Mouse (Mus musculus) forebrain, embryonic 13.5 days (tissue): ENCODE measurements at regions not wholly inside any gene's neighbourhood (a gene's known extent, or its start where the extent isn't known, plus 50 kb on each side); places are given as distances from the start of the nearest gene placed in this dataset.

ENCODE experiments used
- ATAC-seq: fragments of 200-750 bp; cut with Nextera tagmentation; 2 replicates; pipeline ENCODE4 v1.8.0; 2017
- H3K27ac ChIP-seq: fragments of 300-500 bp; sonication (generic); 2 replicates; pipeline ENCODE4 v1.5.1; 2015; ENCODE audit warnings: inconsistent platforms, mild to moderate bottlenecking, moderate library complexity
- H3K27me3 ChIP-seq: fragments of 300-500 bp; sonication (generic); 2 replicates; pipeline ENCODE4 v1.6.1; 2015; ENCODE audit warnings: mild to moderate bottlenecking, inconsistent platforms
- H3K36me3 ChIP-seq: fragments of 300-500 bp; sonication (generic); 2 replicates; pipeline ENCODE4 v1.6.1; 2015; ENCODE audit warnings: mild to moderate bottlenecking, inconsistent platforms; ENCODE audit not compliant: poor library complexity, severe bottlenecking
- H3K4me1 ChIP-seq: fragments of 300-500 bp; sonication (generic); 2 replicates; pipeline ENCODE4 v1.6.1; 2015; ENCODE audit warnings: inconsistent platforms
- H3K4me2 ChIP-seq: fragments of 300-500 bp; sonication (generic); 2 replicates; pipeline ENCODE4 v1.6.1; 2015; ENCODE audit warnings: inconsistent platforms, mild to moderate bottlenecking, moderate library complexity
- H3K4me3 ChIP-seq: fragments of 300-500 bp; sonication (generic); 2 replicates; pipeline ENCODE4 v1.5.1; 2015; ENCODE audit warnings: mild to moderate bottlenecking, inconsistent platforms
- H3K9ac ChIP-seq: fragments of 300-500 bp; sonication (generic); 2 replicates; pipeline ENCODE4 v1.6.1; 2015; ENCODE audit warnings: mild to moderate bottlenecking, inconsistent platforms
- H3K9me3 ChIP-seq: fragments of 300-500 bp; sonication (generic); replicated peaks from 2 replicates; pipeline ENCODE4 v1.6.1; 2016; ENCODE audit warnings: inconsistent platforms
- WGBS: fragments of 180-500 bp; shearing (Covaris S2); methylation state at CpG from one replicate; pipeline ENCODE4 v1.1.7; 2015; 5-methylcytosine and 5-hydroxymethylcytosine counted together

- H3K9me3 ChIP-seq: no peaks in the 10 kb centered on the region
- H3K4me2 ChIP-seq: no peak overlapping the region
- ATAC-seq: no peak
- 88% methylated on average over 6 of the region's 6 CpGs for WGBS
- no peak overlapping the region for H3K9ac ChIP-seq
- H3K36me3 ChIP-seq: no peaks in the 10 kb centered on the region
- no peak overlapping the region for H3K27ac ChIP-seq
- H3K4me1 ChIP-seq: peaks cover 4% of the 10 kb centered on the region; the same call in 1 of the 2 replicates
- H3K4me3 ChIP-seq: no peak overlapping the region
- no peaks in the 10 kb centered on the region for H3K27me3 ChIP-seq
These were observed 300.6 kb upstream of the Nrp1 start for GRCm38 (mm10) chr8:128057845-128058244.

DNA sequence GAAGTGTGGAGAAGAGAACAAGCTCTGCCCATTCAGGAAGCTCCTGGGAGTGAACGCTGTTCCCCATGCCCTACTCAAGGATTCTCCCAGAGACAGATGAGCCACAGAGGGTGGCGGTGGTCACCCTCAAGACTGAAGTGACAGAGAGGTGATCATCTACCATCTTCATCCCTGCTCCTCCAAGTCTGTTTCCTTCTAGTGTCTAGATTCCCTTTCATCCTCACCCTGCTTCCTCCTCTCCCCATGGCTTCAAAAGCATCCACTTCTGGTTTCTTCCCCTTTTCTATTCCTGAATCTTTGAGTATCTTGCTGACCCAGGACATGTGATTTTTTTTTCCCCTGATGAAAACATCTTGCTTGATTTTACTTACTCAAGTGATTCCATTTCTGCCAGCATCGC lies 298.6 kb upstream of the Nrp1 start:
- H3K4me1 ChIP-seq: peaks cover under 1% of the 10 kb centered on the region; the same call in 1 of the 2 replicates
- H3K9me3 ChIP-seq: no peaks in the 10 kb centered on the region
- no peak overlapping the region for H3K9ac ChIP-seq
- no peaks in the 10 kb centered on the region for H3K36me3 ChIP-seq
- H3K4me2 ChIP-seq: no peak overlapping the region
- no peak overlapping the region for H3K27ac ChIP-seq
- no peak for ATAC-seq
- 95% methylated on average over 3 of the region's 3 CpGs for WGBS
- no peak overlapping the region for H3K4me3 ChIP-seq
- H3K27me3 ChIP-seq: no peaks in the 10 kb centered on the region

DNA sequence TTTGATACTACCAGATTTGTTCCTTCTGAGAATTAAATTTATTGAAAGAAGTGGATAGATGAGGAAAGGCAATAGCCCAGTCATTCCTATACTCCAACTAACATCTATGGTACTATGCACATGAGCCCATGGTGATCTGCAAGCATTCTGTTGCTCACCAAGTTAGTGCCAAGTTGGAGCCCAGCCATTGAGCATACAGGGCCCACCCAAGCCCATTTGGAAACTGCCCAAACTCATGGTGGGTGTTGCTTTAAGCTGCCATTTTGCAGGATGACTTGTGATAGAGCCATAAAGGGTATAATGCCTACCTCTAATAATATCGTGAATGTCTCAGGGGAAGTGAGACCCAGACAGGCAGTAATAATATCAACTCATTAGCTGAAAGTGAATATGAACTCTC lies 294.2 kb upstream of the Nrp1 start:
- H3K4me2 ChIP-seq: no peak overlapping the region
- no peaks in the 10 kb centered on the region for H3K36me3 ChIP-seq
- no peak overlapping the region for H3K9ac ChIP-seq
- no peak for ATAC-seq
- 86% methylated on average over 1 of the region's 1 CpGs for WGBS
- no peaks in the 10 kb centered on the region for H3K27me3 ChIP-seq
- no peaks in the 10 kb centered on the region for H3K9me3 ChIP-seq
- H3K4me3 ChIP-seq: no peak overlapping the region
- peaks cover 9% of the 10 kb centered on the region; the same call in 1 of the 2 replicates for H3K4me1 ChIP-seq
- H3K27ac ChIP-seq: no peak overlapping the region

- Histone ChIP-seq H3K4me1 (peaks cover 9% of the 10 kb centered on the region; the same call in 1 of the 2 replicates), H3K4me2 (no peak overlapping the region), H3K4me3 (no peak overlapping the region), H3K27ac (no peak overlapping the region), H3K36me3 (no peaks in the 10 kb centered on the region), H3K9me3 (no peaks in the 10 kb centered on the region), H3K27me3 (no peaks in the 10 kb centered on the region), H3K9ac (no peak overlapping the region)
- ATAC-seq: no peak
- WGBS: 84% methylated on average over 2 of the region's 2 CpGs
These were observed 293.3 kb upstream of the Nrp1 start for GRCm38 (mm10) chr8:128065127-128065526.

- H3K4me1 ChIP-seq: peaks cover 9% of the 10 kb centered on the region; the same call in 1 of the 2 replicates
- no peak overlapping the region for H3K4me3 ChIP-seq
- no peak for ATAC-seq
- WGBS: 71% methylated on average over 7 of the region's 7 CpGs
- no peaks in the 10 kb centered on the region for H3K36me3 ChIP-seq
- H3K27me3 ChIP-seq: no peaks in the 10 kb centered on the region
- H3K9me3 ChIP-seq: no peaks in the 10 kb centered on the region
- no peak overlapping the region for H3K4me2 ChIP-seq
- no peak overlapping the region for H3K9ac ChIP-seq
- no peak overlapping the region for H3K27ac ChIP-seq
These were observed 292.3 kb upstream of the Nrp1 start for GRCm38 (mm10) chr8:128065964-128066680.

DNA sequence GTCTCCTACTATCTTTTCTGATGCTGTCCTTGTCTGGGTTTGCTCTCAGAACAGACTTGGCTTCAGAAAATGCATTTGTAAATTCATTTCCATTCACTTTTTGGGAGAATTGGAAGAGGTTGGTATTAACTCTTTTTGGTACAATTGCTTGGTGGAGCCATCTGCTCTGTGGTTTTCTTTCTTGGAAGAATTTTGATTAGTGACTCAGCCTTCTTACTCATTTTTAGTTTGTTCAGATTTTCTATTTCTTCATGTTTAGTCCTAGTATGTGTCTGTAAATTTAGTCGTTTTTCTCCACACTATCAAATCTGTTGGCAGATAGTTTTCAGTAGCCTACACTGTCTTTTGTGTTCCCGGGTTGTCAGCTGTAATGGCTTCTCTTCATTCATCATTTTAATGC lies 288.7 kb upstream of the Nrp1 start:
- no peak overlapping the region for H3K4me3 ChIP-seq
- no peaks in the 10 kb centered on the region for H3K27me3 ChIP-seq
- ATAC-seq: no peak
- H3K4me2 ChIP-seq: no peak overlapping the region
- H3K4me1 ChIP-seq: peaks cover 9% of the 10 kb centered on the region; the same call in 1 of the 2 replicates
- no peak overlapping the region for H3K9ac ChIP-seq
- H3K27ac ChIP-seq: no peak overlapping the region
- H3K36me3 ChIP-seq: no peaks in the 10 kb centered on the region
- H3K9me3 ChIP-seq: no peaks in the 10 kb centered on the region
- 87% methylated on average over 2 of the region's 2 CpGs for WGBS

DNA sequence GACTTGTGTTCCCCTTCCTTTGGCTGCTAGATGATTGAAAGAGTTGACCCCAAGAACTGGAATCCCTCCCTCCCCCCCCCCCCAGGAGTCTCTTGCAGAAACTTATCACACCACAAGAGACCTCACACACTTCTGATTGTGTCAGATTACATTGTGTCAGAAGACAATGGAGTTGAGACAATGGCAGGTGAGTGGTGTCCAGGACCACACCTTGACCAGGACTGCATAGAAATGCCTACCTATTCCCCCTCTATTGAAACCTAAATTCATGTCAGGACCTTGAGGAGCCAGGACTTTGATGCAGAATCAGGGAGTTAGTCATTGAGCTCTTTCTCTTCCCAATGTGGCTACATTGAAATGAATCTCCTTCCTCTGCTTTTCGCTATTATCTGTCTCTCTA lies 282.8 kb upstream of the Nrp1 start:
- Histone ChIP-seq H3K4me3 (no peak overlapping the region), H3K9ac (no peak overlapping the region), H3K4me2 (no peak overlapping the region), H3K36me3 (no peaks in the 10 kb centered on the region), H3K27me3 (no peaks in the 10 kb centered on the region), H3K4me1 (no peaks in the 10 kb centered on the region), H3K9me3 (no peaks in the 10 kb centered on the region), H3K27ac (no peak overlapping the region)
- ATAC-seq: no peak
- 96% methylated on average over 1 of the region's 1 CpGs for WGBS

DNA sequence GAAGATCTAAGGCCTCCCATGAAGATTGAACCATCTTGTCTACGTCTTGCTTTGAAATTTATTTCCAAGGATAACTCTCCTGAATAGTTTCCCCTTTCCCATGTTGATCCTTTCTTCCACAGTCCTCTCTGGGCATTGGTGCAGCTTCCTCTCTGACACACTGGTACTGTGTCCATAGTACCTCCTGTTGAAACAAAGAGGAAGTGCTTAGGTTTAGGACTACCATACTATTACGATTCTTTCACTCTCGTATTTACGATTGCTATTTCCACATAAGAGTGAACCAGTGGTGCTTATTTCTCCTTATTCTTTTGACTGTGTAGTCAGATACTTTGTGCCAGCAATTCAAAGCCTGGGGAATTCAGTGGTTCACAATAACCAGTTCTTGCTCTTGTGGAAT lies 282.2 kb upstream of the Nrp1 start:
- H3K27me3 ChIP-seq: no peaks in the 10 kb centered on the region
- WGBS: 89% methylated on average over 4 of the region's 4 CpGs
- no peaks in the 10 kb centered on the region for H3K4me1 ChIP-seq
- no peak overlapping the region for H3K4me2 ChIP-seq
- H3K9ac ChIP-seq: no peak overlapping the region
- H3K4me3 ChIP-seq: no peak overlapping the region
- ATAC-seq: no peak
- H3K36me3 ChIP-seq: no peaks in the 10 kb centered on the region
- no peak overlapping the region for H3K27ac ChIP-seq
- H3K9me3 ChIP-seq: no peaks in the 10 kb centered on the region

GRCm38 (mm10) chr8:128078740-128079139 lies 279.7 kb upstream of the Nrp1 start:
- ATAC-seq: no peak
- no peaks in the 10 kb centered on the region for H3K9me3 ChIP-seq
- H3K36me3 ChIP-seq: no peaks in the 10 kb centered on the region
- H3K9ac ChIP-seq: no peak overlapping the region
- no peaks in the 10 kb centered on the region for H3K27me3 ChIP-seq
- no peak overlapping the region for H3K4me3 ChIP-seq
- no peak overlapping the region for H3K27ac ChIP-seq
- H3K4me1 ChIP-seq: no peaks in the 10 kb centered on the region
- no peak overlapping the region for H3K4me2 ChIP-seq
- 92% methylated on average over 1 of the region's 1 CpGs for WGBS

DNA sequence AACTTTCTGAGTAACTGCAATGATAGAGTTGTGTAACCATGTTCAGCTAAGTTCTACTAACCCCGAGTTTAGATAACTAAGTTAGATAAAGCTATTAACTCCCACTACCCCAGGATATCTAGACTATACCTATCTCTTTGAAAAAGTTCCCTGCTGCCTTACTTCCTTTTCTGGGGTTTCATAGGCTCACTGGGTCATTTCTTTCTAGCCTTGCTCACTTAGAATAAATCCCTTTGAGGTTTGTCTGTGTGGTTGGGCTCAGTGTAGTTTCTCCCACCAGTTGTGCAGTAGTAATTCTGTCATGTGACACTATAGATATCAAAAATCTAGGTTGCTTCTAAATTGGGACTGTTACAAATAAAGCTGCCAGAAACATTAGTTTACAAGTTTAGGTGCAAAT lies 272.6 kb upstream of the Nrp1 start:
- Histone ChIP-seq H3K27me3 (no peaks in the 10 kb centered on the region), H3K36me3 (no peaks in the 10 kb centered on the region), H3K4me1 (no peaks in the 10 kb centered on the region), H3K9ac (no peak overlapping the region), H3K4me2 (no peak overlapping the region), H3K9me3 (no peaks in the 10 kb centered on the region), H3K27ac (no peak overlapping the region), H3K4me3 (no peak overlapping the region)
- no peak for ATAC-seq
- WGBS: 92% methylated on average over 1 of the region's 1 CpGs

DNA sequence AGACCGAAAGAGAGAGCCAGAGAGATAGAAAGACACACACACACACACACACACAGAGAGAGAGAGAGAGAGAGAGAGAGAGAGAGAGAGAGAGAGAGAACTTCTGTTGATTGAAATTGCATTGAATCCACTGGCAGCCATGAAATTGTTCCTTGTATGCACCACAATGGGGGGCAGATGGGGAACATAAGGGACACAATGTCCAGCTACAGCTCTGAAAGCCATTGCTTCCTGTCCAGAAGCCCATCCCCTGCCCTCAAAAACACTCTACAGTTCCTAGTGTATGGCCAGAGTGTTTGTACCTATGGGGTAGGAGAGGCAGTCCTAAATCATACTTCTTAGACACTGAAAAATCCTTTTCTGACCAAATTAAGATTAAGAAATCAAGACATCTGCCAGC lies 270.9 kb upstream of the Nrp1 start:
- no peak for ATAC-seq
- Histone ChIP-seq H3K4me1 (no peaks in the 10 kb centered on the region), H3K9ac (no peak overlapping the region), H3K4me3 (no peak overlapping the region), H3K27me3 (no peaks in the 10 kb centered on the region), H3K9me3 (no peaks in the 10 kb centered on the region), H3K4me2 (no peak overlapping the region), H3K27ac (no peak overlapping the region), H3K36me3 (no peaks in the 10 kb centered on the region)
- 94% methylated on average over 1 of the region's 1 CpGs for WGBS

- WGBS: 82% methylated on average over 7 of the region's 7 CpGs
- Histone ChIP-seq H3K4me3 (no peak overlapping the region), H3K36me3 (no peaks in the 10 kb centered on the region), H3K9me3 (no peaks in the 10 kb centered on the region), H3K4me2 (no peak overlapping the region), H3K27ac (no peak overlapping the region), H3K4me1 (no peaks in the 10 kb centered on the region), H3K27me3 (no peaks in the 10 kb centered on the region), H3K9ac (no peak overlapping the region)
- ATAC-seq: no peak
These were observed 265.6 kb upstream of the Nrp1 start for GRCm38 (mm10) chr8:128092826-128093225.

DNA sequence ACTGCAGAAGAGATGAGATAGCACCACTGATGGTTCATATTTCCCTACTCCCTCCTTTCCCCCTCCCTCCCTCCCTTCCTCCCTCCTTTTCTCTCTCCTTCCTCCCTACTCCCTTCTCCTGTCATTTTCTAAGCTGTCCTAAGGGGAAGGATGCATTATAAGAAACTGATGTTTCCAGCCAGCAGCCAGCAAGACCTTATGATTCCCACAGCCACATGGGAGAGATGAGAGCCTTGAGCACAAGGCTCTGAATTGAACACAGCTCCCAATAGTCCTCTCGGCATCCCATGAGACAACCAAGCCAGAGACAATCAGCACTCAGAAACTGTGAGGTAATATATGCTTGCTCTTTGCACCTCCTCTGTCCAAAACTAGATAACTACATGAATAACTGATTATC lies 263.0 kb upstream of the Nrp1 start:
- no peaks in the 10 kb centered on the region for H3K36me3 ChIP-seq
- H3K27me3 ChIP-seq: no peaks in the 10 kb centered on the region
- H3K27ac ChIP-seq: no peak overlapping the region
- H3K9ac ChIP-seq: no peak overlapping the region
- H3K4me1 ChIP-seq: no peaks in the 10 kb centered on the region
- ATAC-seq: no peak
- no peaks in the 10 kb centered on the region for H3K9me3 ChIP-seq
- no peak overlapping the region for H3K4me3 ChIP-seq
- 86% methylated on average over 1 of the region's 1 CpGs for WGBS
- no peak overlapping the region for H3K4me2 ChIP-seq
